Comparison of ENCODE assay signal across 8 mouse cellular contexts in genomic region chr17:24723881-24724180, GRCm38 (mm10). TPM values are rescaled to one million over a fixed set of nuclear protein-coding genes. Genes with fewer than 3 reads are reported as not detected.
DNase-seq lines count a peak whose midpoint lies in the region; ATAC-seq lines count a peak whose summit lies in the region.

No protein-coding gene starts in this region.

- peak overlapping the region; percentile 78 for H3K4me3 ChIP-seq in heart, embryonic 10.5 days
- peak overlapping the region; percentile 76 for H3K4me3 ChIP-seq in midbrain, embryonic 14.5 days (replicated peaks; ENCODE audit: low read depth, low read length)

- peak; percentile 8 for ATAC-seq in inflammation-experienced regulatory T-cells, adult 6 months
- ATAC-seq in midbrain, embryonic 14.5 days (ENCODE audit: low FRiP score, low TSS enrichment) = no peak

- peak overlapping the region; percentile 87 for H3K27ac ChIP-seq in heart, embryonic 10.5 days
- peak overlapping the region; percentile 77 for H3K27ac ChIP-seq in midbrain, embryonic 14.5 days (replicated peaks; ENCODE audit: low read depth, low read length)

- H3K27me3 ChIP-seq in heart, embryonic 10.5 days (ENCODE audit: insufficient read depth, poor library complexity, severe bottlenecking) = no peaks in the 10 kb centered on the region; the same call in 1 of the 2 replicates
- H3K27me3 ChIP-seq in midbrain, embryonic 14.5 days (ENCODE audit: control insufficient read depth, insufficient read depth, low read length) = no peaks in the 10 kb centered on the region

- no peaks in the 10 kb centered on the region for H3K9me3 ChIP-seq in heart, embryonic 10.5 days
- no peaks in the 10 kb centered on the region for H3K9me3 ChIP-seq in midbrain, embryonic 14.5 days (ENCODE audit: control insufficient read depth, low read length)

- WGBS in heart, embryonic 10.5 days = under 1% methylated on average over 15 of the region's 15 CpGs
- WGBS in midbrain, embryonic 14.5 days = under 1% methylated on average over 15 of the region's 15 CpGs

- H3K36me3 ChIP-seq in heart, embryonic 10.5 days = peaks cover 18% of the 10 kb centered on the region
- H3K36me3 ChIP-seq in midbrain, embryonic 14.5 days (ENCODE audit: control insufficient read depth, insufficient read depth, low read length) = peaks cover 16% of the 10 kb centered on the region

- peak overlapping the region; percentile 94 for H3K4me2 ChIP-seq in midbrain, embryonic 14.5 days (ENCODE audit: low read length)

- H3K9ac ChIP-seq in midbrain, embryonic 14.5 days (replicated peaks; ENCODE audit: low read length) = peak overlapping the region; percentile 88

- peaks cover 28% of the 10 kb centered on the region for H3K4me1 ChIP-seq in heart, embryonic 10.5 days
- peaks cover 9% of the 10 kb centered on the region for H3K4me1 ChIP-seq in midbrain, embryonic 14.5 days (ENCODE audit: control insufficient read depth, insufficient read depth, low read length)

- no peak for DNase-seq in heart, embryonic 10.5 days (ENCODE audit: low spot score)
- no peak for DNase-seq in heart, adult 8-10 months (ENCODE audit: low spot score)
- peak; percentile 37 for DNase-seq in urinary bladder, postnatal 25 days (ENCODE audit: low spot score)
- no peak for DNase-seq in urinary bladder, postnatal 14 days (ENCODE audit: low spot score)
- DNase-seq in midbrain, embryonic 14.5 days = no peak
- no peak for DNase-seq in adrenal gland, postnatal 25 days
- DNase-seq in adrenal gland, postnatal 10 days = no peak

RNA-seq across cellular contexts. Expression of gene Ndufb10, which starts 0.4 kb away (rescaled TPM):
- 342 and 383 TPM in 2 replicates for polyA plus RNA-seq in heart, embryonic 10.5 days (2016; fragmentation: Nextera tagmentation; extraction: Ambion mirVana)
- total RNA-seq in heart, adult 8-10 months (2022) = 1,000 to 10,000 TPM in 1 of 4 experiments, 100 to 1,000 TPM in 3; 975 to 1,073 (median 990) TPM
- 100 to 1,000 TPM; 234 to 249 (median 238) TPM for polyA plus RNA-seq in inflammation-experienced regulatory T-cells, adult 6 months (2017; shearing (Covaris generic))
- 282 and 319 TPM in 2 replicates for polyA plus RNA-seq in midbrain, embryonic 14.5 days (2014; fragmentation: Nextera tagmentation; extraction: Ambion mirVana)
- total RNA-seq in adrenal gland, postnatal 25 days (2021) = 230 and 272 TPM in 2 replicates
- 100 to 1,000 TPM; 422 to 522 TPM for total RNA-seq in adrenal gland, postnatal 10 days (2021)

RNA-seq across cellular contexts. Expression of gene Rpl3l, which starts 3.8 kb away (rescaled TPM):
- 0.39 and 1.3 TPM in 2 replicates for polyA plus RNA-seq in heart, embryonic 10.5 days (2016; fragmentation: Nextera tagmentation; extraction: Ambion mirVana)
- total RNA-seq in heart, adult 8-10 months (2022) = 100 to 1,000 TPM; 389 to 453 (median 417) TPM
- polyA plus RNA-seq in inflammation-experienced regulatory T-cells, adult 6 months (2017; shearing (Covaris generic)) = not detected
- not detected in 2 replicates for polyA plus RNA-seq in midbrain, embryonic 14.5 days (2014; fragmentation: Nextera tagmentation; extraction: Ambion mirVana)
- 0.24 TPM in 1 of 2 replicates, not detected in the other for total RNA-seq in adrenal gland, postnatal 25 days (2021)
- 10 to 100 TPM; 12.0 to 51.3 TPM for total RNA-seq in adrenal gland, postnatal 10 days (2021)

RNA-seq across cellular contexts. Expression of gene Rps2, which starts 5.9 kb away (rescaled TPM):
- polyA plus RNA-seq in heart, embryonic 10.5 days (2016; fragmentation: Nextera tagmentation; extraction: Ambion mirVana) = 1,171 and 1,258 TPM in 2 replicates
- total RNA-seq in heart, adult 8-10 months (2022) = 100 to 1,000 TPM; 631 to 768 (median 679) TPM
- 100 to 1,000 TPM; 452 to 883 (median 453) TPM for polyA plus RNA-seq in inflammation-experienced regulatory T-cells, adult 6 months (2017; shearing (Covaris generic))
- polyA plus RNA-seq in midbrain, embryonic 14.5 days (2014; fragmentation: Nextera tagmentation; extraction: Ambion mirVana) = 814 and 824 TPM in 2 replicates
- total RNA-seq in adrenal gland, postnatal 25 days (2021) = 579 and 669 TPM in 2 replicates
- total RNA-seq in adrenal gland, postnatal 10 days (2021) = 100 to 1,000 TPM; 785 to 825 TPM

RNA-seq across cellular contexts. Expression of gene Rnf151, which starts 6.0 kb away (rescaled TPM):
- 0.20 and 0.33 TPM in 2 replicates for polyA plus RNA-seq in heart, embryonic 10.5 days (2016; fragmentation: Nextera tagmentation; extraction: Ambion mirVana)
- under 1 TPM in 1 of 4 experiments, not detected in 3; 0.23 TPM for total RNA-seq in heart, adult 8-10 months (2022)
- polyA plus RNA-seq in inflammation-experienced regulatory T-cells, adult 6 months (2017; shearing (Covaris generic)) = not detected
- 0.32 TPM in 1 of 2 replicates, not detected in the other for polyA plus RNA-seq in midbrain, embryonic 14.5 days (2014; fragmentation: Nextera tagmentation; extraction: Ambion mirVana)
- 0.27 and 0.81 TPM in 2 replicates for total RNA-seq in adrenal gland, postnatal 25 days (2021)
- total RNA-seq in adrenal gland, postnatal 10 days (2021) = under 1 TPM in 1 of 2 experiments, not detected in 1; 0.24 TPM

RNA-seq across cellular contexts. Expression of gene Msrb1, which starts 12.6 kb away (rescaled TPM):
- polyA plus RNA-seq in heart, embryonic 10.5 days (2016; fragmentation: Nextera tagmentation; extraction: Ambion mirVana) = 17.8 and 19.7 TPM in 2 replicates
- total RNA-seq in heart, adult 8-10 months (2022) = 100 to 1,000 TPM; 172 to 208 (median 186) TPM
- 10 to 100 TPM; 27.2 to 34.4 (median 28.6) TPM for polyA plus RNA-seq in inflammation-experienced regulatory T-cells, adult 6 months (2017; shearing (Covaris generic))
- polyA plus RNA-seq in midbrain, embryonic 14.5 days (2014; fragmentation: Nextera tagmentation; extraction: Ambion mirVana) = 19.7 and 20.1 TPM in 2 replicates
- total RNA-seq in adrenal gland, postnatal 25 days (2021) = 87.5 and 89.3 TPM in 2 replicates
- 10 to 100 TPM; 75.1 to 93.3 TPM for total RNA-seq in adrenal gland, postnatal 10 days (2021)

Comparison
In these comparisons a context has a peak if more than half of its experiments do, and no peak if none do; other contexts are left out.
1. RNA of gene Rpl3l, which starts 3.8 kb away (total RNA-seq): 389 to 453 TPM in heart, adult 8-10 months and 12.0 to 51.3 TPM in adrenal gland, postnatal 10 days; 0.24 TPM in adrenal gland, postnatal 25 days; every median in the first group is over 10 times any median in the second.